Mouse (Mus musculus): ENCODE data around the gene Phf24.

DNA sequence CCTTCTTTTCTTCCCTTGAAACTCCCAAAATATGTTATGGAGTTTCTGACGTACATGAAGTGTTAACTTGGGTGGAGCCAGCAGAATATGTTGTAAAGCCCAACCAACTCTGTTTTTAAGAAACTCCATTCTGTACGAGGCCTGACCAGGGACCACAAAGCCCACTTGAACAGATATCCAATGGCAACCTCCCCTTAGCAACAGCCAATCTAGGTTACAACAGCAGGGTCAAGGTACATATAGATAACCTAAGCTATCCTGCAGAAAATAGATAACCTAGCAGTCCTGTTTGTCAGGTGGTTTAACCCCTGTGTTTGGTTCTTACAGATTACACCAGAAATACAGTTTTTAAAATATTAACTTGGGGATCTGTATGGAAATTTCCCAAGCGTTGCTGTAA lies 49.1 kb upstream of the Phf24 start:
- TF ChIP-seq CTCF (IDR thresholded peaks at IDR 0.05; ENCODE audit: borderline replicate concordance, extremely low read depth, insufficient read depth, insufficient read length) = no peak
- TF ChIP-seq POLR2A (IDR thresholded peaks at IDR 0.05; ENCODE audit: borderline replicate concordance, extremely low read depth, insufficient read depth, insufficient read length, poor library complexity, severe bottlenecking) = no peak

Measured in brain, embryonic 14.5 days (tissue).